Mouse (Mus musculus) thymus, postnatal 0 days (tissue): ENCODE measurements at regions not wholly inside any gene's neighbourhood (a gene's known extent, or its start where the extent isn't known, plus 50 kb on each side); places are given as distances from the start of the nearest gene placed in this dataset.
"Not testable (repeated sequence)": the region's sequence is repeated elsewhere in the genome, so short reads cannot be mapped to it uniquely, and the experiment has no call there.

Source experiments
- DNase-seq: peaks from one replicate; pipeline ENCODE4 v3.0.0-alpha.2; 2015; ENCODE audit warnings: low spot score

- DNase-seq, result no peak
These were observed 698.5 kb downstream of the Triml1 start for GRCm38 (mm10) chr8:42442786-42443185.

DNA sequence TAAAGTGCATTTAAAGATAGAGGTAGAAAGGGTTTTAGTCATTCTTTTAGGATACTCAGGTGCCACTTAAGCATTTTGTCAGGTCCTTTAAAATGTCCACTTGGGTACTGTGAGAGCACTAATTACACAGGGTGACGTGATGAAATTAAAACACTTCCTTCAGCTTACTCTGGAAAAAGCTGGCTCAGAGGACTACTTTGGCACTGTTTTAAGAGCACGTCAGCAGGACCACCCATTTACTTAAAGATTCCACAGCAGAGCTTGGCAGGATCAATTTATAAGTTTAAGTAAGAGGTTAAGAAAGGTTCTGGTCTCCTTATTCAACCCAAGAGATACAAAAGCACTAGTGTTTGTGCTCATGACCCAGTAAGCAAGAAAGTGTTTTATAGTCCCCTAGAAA lies 738.7 kb downstream of the Triml1 start:
- DNase-seq, result no peak

GRCm38 (mm10) chr8:42396886-42397285 lies 744.4 kb downstream of the Triml1 start:
- DNase-seq, result no peak

GRCm38 (mm10) chr8:42388816-42389215 lies 752.5 kb downstream of the Triml1 start:
- no peak for DNase-seq

DNA sequence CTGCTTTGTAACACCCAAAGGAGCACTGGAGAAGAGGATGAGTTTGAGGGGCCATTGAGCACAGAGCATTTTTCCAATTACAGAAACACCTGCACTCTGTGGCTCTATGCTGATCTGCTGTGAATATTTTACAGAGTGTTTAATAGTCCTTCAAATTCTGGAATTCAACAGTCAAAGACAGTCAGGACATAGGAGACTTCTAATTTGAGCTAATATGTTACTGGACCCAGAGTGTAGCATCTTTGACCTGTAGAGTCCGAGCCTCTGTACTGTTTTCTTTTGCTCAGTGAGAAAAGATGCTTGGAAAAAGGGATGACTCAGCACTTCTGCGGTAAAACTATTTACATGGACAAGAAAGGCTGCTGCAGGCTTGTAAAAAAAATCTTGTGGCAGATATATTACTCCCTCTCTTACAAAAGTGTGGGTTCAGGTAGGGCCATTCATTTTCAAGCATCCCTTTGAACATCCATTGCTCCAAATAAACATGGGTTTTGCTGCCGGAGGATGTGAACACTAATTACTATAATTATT lies 793.1 kb downstream of the Triml1 start:
- DNase-seq, result no peak

DNA sequence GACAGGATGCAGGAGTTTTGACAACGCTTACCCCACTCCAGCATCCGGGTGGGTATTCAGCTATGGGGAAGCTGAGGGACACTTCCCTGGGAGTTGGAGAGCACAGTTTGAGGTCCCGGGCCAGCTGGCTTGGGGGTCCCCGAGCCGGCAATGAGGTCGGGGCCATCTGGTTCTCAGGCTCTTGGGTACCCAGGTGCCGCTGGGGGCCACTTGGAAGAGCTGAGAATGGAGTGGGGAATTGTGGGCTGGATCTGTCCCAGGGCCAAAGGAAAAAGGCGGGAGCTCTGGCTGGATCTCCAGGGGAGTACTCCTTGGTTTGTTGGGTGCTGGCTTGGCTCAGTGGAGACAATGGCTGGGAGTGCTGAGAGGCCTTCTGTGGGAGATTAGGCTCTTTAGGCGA lies 806.6 kb downstream of the Triml1 start:
- DNase-seq, result no peak

DNA sequence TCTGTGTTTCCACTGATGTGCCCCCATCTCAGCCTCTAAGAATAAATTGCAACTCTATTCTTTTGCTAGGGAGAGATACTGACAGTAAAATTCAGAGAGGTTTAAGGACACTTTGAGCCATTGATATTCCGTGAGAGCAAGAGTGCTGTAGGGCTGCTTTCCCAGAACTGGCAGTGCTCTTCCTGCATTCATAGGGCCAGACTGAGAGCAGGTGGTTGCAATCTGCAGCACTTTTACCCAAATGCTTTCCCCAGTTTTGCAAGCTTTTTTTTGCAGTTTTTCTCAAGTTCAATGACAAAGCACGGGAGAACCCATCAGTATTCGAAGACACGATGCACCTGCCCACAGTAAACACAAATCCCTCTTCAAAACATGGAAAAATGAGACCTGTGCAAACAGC lies 816.6 kb downstream of the Triml1 start:
- DNase-seq, result no peak

DNA sequence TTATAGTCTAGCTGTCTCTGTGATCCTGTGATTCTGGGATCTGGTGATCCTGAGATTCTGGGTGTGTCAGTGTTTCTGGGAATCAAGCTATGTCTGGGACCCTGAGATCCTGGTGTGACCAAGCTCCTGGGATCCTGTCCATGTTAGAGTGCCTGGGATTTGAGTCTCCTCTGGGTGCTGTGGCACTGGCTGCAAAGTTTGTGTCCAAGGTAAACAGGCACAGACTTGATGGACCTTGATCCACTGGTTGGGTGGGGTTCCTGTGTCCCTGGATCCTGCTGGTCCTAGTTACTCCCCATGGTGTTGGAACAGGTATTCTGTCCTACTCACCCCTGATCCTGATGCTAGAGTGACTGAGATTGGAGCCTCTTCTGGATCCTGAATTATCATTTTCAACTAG lies 818.4 kb downstream of the Triml1 start:
- no peak for DNase-seq

DNA sequence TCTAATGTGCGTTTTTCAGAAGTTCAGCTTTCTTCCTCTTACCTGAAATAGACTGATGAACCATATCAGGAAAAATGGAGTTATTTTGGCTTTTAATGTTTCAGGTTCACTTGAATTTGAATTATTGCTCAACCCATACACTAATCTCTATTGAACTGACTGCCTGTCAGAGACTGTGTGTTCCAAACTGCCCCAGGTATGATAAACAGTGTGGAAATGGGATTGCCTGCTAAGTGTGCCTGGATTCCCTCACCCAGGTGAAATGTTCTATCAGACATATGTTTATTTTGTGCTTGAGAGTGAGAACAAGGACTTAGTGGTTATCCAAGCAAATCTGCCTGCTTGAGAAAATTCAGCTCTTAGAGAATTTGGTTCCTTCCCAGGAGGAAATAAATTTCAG lies 830.2 kb downstream of the Triml1 start:
- DNase-seq, result no peak

GRCm38 (mm10) chr8:42291392-42291791 lies 849.9 kb downstream of the Triml1 start:
- DNase-seq, result no peak

GRCm38 (mm10) chr8:42282011-42282410 lies 859.3 kb downstream of the Triml1 start:
- DNase-seq, result no peak

- DNase-seq, result no peak
These were observed 836.5 kb upstream of the Frg1 start for GRCm38 (mm10) chr8:42253358-42253757.

- not testable (repeated sequence) for DNase-seq
These were observed 825.4 kb upstream of the Frg1 start for GRCm38 (mm10) chr8:42242321-42242720.

DNA sequence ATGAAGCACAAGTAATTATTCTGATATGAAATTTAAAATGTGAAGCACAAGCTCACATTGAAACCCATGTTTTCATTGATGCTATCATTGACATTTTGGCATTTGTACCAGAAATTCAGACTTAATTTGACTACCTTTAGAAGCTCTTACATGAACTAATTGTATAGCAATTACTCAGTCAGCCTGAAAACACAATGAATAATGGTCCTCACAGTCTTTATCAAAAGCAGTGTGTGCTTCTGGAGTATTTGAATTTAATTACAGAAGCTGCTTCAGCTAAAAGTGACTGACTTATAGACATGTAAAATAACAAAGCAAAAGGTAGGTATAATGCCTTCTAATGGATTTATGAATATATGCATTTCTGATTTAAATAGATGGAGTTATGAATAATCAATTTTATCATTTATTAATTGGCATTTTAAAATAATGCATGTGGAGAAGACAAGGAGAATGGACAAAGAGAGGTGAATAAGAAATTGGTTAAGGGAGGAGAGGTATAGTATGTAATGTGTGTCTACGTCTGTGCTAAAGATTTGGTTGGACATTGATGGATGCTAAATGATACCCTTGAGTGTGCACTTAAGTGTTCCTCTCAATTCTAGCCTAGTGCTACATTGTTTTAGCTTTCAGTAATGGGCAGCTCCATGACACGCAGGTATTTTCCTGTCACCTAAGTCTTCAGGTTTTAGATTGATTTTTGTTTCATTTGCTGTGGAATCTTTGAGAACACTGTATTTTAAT lies 803.2 kb upstream of the Frg1 start:
- DNase-seq, result no peak

- no peak for DNase-seq
These were observed 794.1 kb upstream of the Frg1 start for GRCm38 (mm10) chr8:42210943-42211342.

DNA sequence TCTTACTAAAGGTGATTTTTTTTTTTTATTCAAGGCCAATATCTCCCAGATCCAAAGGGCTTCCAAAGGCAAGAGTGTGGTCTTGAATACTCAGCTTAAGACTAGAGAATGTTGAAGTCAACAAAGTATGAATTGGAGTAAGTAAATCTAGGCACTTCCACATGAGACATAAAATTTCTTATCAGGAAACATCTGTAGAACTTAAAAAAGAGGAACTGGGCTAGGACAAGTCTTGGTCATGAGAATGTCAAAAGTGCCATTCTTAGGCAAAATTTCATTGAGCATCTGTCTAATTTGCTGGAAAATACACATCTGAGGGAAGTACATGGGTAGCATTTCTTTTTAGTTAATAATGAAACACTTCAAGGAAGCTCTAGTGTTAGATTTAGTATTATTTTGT lies 793.1 kb upstream of the Frg1 start:
- no peak for DNase-seq

DNA sequence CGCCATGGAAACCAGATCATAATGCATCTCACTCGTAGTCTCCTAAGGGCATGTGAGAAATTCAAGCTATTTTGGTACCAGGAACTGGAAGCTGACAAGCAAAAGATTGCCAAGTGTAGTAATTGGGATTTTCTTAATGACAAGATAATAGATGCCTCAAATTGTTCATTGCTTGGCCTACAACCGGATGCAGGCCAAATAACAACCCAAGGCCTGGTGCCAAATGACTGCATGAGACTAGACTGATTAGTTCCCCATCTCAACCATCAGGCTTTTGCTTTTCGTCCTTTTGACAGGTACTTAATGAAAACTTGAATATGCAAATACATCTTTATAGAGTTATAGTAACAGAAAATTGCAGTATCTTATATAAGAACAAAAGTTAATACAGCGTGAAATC lies 780.4 kb upstream of the Frg1 start:
- no peak for DNase-seq

GRCm38 (mm10) chr8:42193902-42194550 lies 777.2 kb upstream of the Frg1 start:
- no peak for DNase-seq

DNA sequence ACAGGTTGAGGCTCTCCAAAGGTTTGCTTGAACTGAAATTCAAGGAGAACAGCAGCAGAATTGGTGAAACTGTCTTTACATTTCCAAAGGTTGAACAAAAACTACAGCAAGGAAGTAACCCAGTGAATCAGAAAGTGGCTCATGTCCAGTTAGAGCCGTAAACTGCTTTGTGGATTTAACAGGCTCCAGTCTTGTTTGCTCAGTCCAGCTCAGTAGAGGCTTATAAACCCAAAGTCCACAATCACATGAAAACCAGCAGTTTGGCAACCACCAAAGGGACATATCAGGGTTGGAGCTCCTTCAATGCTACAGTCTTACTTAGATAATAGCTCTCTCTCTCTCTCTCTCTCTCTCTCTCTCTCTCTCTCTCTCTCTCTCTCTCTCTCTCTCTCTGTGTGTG lies 770.2 kb upstream of the Frg1 start:
- no peak for DNase-seq

GRCm38 (mm10) chr8:42183288-42183878 lies 766.5 kb upstream of the Frg1 start:
- no peak for DNase-seq

- DNase-seq, result no peak
These were observed 745.6 kb upstream of the Frg1 start for GRCm38 (mm10) chr8:42162441-42162840.

- DNase-seq, result no peak
These were observed 740.1 kb upstream of the Frg1 start for GRCm38 (mm10) chr8:42157006-42157405.

DNA sequence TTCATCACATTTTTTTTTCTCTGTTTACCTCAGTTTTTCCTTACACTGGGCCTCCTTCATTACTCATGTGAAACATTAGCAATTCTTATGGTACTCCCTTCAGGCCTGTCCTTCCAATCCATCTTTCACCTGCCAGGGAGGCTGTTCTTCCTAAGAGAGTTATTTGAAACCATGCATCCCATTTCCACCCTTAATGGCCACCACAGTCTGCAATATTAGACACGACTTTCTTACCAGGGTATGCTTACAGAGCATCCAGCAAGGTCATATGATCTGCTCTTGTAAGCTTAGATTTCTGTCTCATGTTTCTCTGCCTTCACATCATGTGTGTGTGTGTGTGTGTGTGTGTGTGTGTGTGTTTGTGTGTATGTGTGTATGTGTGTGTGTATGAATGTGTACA lies 739.7 kb upstream of the Frg1 start:
- DNase-seq, result no peak
